Mouse (Mus musculus) heart, embryonic 15.5 days (tissue): Measurements from ENCODE around the gene Srxn1. TPM values are rescaled to one million over a fixed set of nuclear protein-coding genes. Genes with fewer than 3 reads are reported as not detected.

ENCODE experiments used
- ATAC-seq: fragments of 200-750 bp; cut with Nextera tagmentation; replicated peaks from 2 replicates; pipeline ENCODE4 v1.8.0; 2017; ENCODE audit warnings: low read depth, moderate TSS enrichment; ENCODE audit not compliant: insufficient number of reproducible peaks, insufficient read depth, low FRiP score
- H3K27ac ChIP-seq: fragments of 300-500 bp; sonication (generic); 2 replicates; pipeline ENCODE4 v1.5.1; 2015; ENCODE audit warnings: mild to moderate bottlenecking, inconsistent platforms
- H3K27me3 ChIP-seq: fragments of 300-500 bp; sonication (generic); 2 replicates; pipeline ENCODE4 v1.6.1; 2015; ENCODE audit warnings: inconsistent platforms
- H3K36me3 ChIP-seq: fragments of 300-500 bp; sonication (generic); 2 replicates; pipeline ENCODE4 v1.6.1; 2015; ENCODE audit warnings: mild to moderate bottlenecking, inconsistent platforms
- H3K4me1 ChIP-seq: fragments of 300-500 bp; sonication (generic); replicated peaks from 2 replicates; pipeline ENCODE4 v1.6.1; 2015; ENCODE audit warnings: inconsistent platforms
- H3K4me2 ChIP-seq: fragments of 300-500 bp; sonication (generic); 2 replicates; pipeline ENCODE4 v1.6.1; 2015; ENCODE audit warnings: inconsistent platforms, mild to moderate bottlenecking, moderate library complexity
- H3K4me3 ChIP-seq: fragments of 300-500 bp; sonication (generic); 2 replicates; pipeline ENCODE4 v1.5.1; 2015; ENCODE audit warnings: mild to moderate bottlenecking, inconsistent platforms
- H3K9ac ChIP-seq: fragments of 300-500 bp; sonication (generic); 2 replicates; pipeline ENCODE4 v1.6.1; 2015; ENCODE audit warnings: mild to moderate bottlenecking, inconsistent platforms
- H3K9me3 ChIP-seq: fragments of 300-500 bp; sonication (generic); replicated peaks from 2 replicates; pipeline ENCODE4 v1.6.1; 2016; ENCODE audit warnings: inconsistent platforms
- WGBS: fragments of 180-500 bp; shearing (Covaris S2); methylation state at CpG from one replicate; pipeline ENCODE4 v1.1.7; 2015; ENCODE audit warnings: mixed read lengths; 5-methylcytosine and 5-hydroxymethylcytosine counted together
- polyA plus RNA-seq: library from polyadenylated mRNA; unstranded; fragments of >200 nt; fragmentation: Nextera tagmentation; extraction: Ambion mirVana; gene quantifications from 2 replicates; pipeline ENCODE4 v1.2.1, GENCODE M21; 2015

The Srxn1 gene
- polyA plus RNA-seq, 1 experiment from 2014 or later = 5.3 TPM

DNA sequence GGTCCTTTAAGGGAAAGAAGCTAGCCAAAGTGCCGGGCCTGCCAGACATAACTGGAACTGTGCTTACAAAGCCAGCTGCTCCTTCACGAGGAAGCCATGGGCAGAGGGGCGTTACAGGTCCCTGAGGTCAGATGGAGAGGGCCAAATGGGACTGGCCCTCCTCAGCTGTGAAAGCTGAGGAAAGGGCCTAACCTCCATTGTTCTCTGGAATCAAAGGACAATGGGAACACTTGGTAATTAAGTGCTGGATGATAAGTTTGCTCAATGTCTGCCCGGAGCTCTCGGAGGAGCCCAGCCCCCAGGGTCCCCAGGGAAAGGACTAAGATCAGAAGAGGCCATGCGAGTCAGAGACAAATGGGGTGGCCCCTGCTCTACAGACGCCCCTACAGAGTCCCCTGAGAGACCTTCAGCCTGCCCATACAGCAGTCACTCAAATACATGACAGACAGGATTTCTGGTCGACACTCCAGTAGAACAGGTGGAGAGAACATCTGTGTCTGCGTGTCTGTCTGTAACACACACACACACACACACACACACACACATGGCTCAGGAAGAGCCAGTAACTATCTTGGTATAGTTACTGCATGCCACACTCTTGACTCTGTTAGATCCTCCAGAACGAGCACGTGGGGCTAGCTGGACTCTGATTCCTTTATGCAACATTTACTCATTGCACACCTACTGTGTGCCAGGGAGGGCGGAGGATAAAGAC lies 13.8 kb upstream of the Srxn1 start:
- Histone ChIP-seq H3K4me1 (peaks cover 36% of the 10 kb centered on the region), H3K27ac (no peak overlapping the region), H3K9ac (no peak overlapping the region), H3K4me2 (no peak overlapping the region), H3K27me3 (peaks cover 62% of the 10 kb centered on the region), H3K9me3 (no peaks in the 10 kb centered on the region), H3K4me3 (no peak overlapping the region), H3K36me3 (no peaks in the 10 kb centered on the region)
- no peak for ATAC-seq
- 40% methylated on average over 12 of the region's 12 CpGs for WGBS

DNA sequence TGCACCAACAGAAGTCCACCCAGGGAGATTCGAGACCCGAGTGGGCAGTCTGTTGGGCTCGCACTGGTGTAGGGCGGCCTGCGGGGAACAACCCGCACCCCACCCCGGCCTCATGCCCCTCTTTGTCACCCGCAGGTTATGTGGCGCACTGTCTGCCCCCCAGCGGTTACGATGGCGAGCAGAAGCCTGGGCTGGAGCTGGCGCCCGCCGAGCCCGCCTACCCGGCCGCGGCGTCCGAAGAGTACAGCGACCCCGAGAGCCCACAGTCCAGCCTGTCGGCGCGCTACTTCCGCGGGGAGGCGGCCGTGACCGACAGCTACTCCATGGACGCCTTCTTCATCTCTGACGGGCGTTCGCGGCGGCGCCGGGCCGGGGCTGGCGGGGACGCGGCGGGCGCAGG lies 12.4 kb upstream of the Srxn1 start:
- Histone ChIP-seq H3K9me3 (no peaks in the 10 kb centered on the region), H3K4me2 (peak overlapping the region; percentile 82), H3K27ac (no peak overlapping the region), H3K4me3 (peak overlapping the region; percentile 50), H3K36me3 (no peaks in the 10 kb centered on the region), H3K9ac (0 out of 2 replicates have a peak overlapping the region, but pooled peaks have one; percentile 31), H3K4me1 (peaks cover 21% of the 10 kb centered on the region), H3K27me3 (peaks cover 74% of the 10 kb centered on the region)
- ATAC-seq = peak; percentile 47; the same call in 1 of the 2 replicates
- WGBS = 3% methylated on average over 43 of the region's 45 CpGs

GRCm38 (mm10) chr2:152093356-152093792 lies 11.9 kb upstream of the Srxn1 start:
- no peaks in the 10 kb centered on the region for H3K9me3 ChIP-seq
- no peak overlapping the region for H3K27ac ChIP-seq
- peaks cover 19% of the 10 kb centered on the region for H3K4me1 ChIP-seq
- H3K27me3 ChIP-seq = peaks cover 77% of the 10 kb centered on the region
- peak overlapping the region; percentile 82 for H3K4me2 ChIP-seq
- peak; percentile 33; the same call in 1 of the 2 replicates for ATAC-seq
- peak overlapping the region; percentile 50 for H3K4me3 ChIP-seq
- WGBS = under 1% methylated on average over 55 of the region's 60 CpGs
- 0 out of 2 replicates have a peak overlapping the region, but pooled peaks have one; percentile 31 for H3K9ac ChIP-seq
- H3K36me3 ChIP-seq = no peaks in the 10 kb centered on the region

DNA sequence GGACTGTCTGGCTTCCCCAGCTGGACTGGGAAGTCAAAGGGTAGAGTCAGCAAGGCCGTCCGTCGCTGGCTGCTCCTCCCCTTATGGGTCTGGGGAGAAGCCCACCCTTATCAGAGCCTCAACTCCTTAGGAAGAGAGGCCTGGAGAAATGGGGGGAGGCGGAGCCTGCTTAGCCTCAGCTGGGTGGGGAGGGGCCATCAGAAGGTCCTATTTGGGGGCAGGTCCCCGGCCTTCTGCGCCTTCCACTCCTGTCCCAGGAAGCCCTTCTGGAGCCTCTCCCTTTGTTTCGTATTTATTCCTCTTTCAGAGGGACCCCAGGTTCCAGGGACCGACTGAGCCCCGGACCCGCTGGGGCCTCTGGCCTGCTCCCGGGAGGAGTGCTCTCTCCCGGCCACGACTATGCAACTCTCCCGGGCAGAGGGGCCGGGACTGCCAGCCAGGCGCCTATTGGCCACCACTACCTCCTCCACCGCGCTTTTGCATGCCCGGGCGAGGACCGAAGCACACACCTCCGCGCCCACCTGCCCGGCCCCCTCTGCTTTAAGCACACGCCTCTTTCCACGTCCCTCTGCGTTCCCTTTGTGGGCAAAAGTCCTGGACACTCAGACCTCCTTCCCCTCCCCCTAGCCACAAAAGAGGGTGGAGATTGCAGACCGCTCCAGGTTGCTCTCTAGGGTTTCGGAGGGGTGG lies 10.3 kb upstream of the Srxn1 start:
- Histone ChIP-seq H3K36me3 (no peaks in the 10 kb centered on the region), H3K27me3 (peaks cover 78% of the 10 kb centered on the region), H3K4me3 (peak overlapping the region; percentile 14; the same call in 1 of the 2 replicates), H3K4me2 (peak overlapping the region; percentile 46), H3K9ac (no peak overlapping the region), H3K9me3 (no peaks in the 10 kb centered on the region), H3K4me1 (peaks cover 19% of the 10 kb centered on the region), H3K27ac (no peak overlapping the region)
- no peak for ATAC-seq
- WGBS = 9% methylated on average over 29 of the region's 29 CpGs

GRCm38 (mm10) chr2:152096922-152097321 lies 8.4 kb upstream of the Srxn1 start:
- Histone ChIP-seq H3K4me2 (no peak overlapping the region), H3K27ac (no peak overlapping the region), H3K27me3 (peaks cover 73% of the 10 kb centered on the region), H3K9me3 (no peaks in the 10 kb centered on the region), H3K4me1 (peaks cover 19% of the 10 kb centered on the region), H3K36me3 (no peaks in the 10 kb centered on the region), H3K4me3 (no peak overlapping the region), H3K9ac (no peak overlapping the region)
- no peak for ATAC-seq
- 71% methylated on average over 2 of the region's 2 CpGs for WGBS

- no peak overlapping the region for H3K27ac ChIP-seq
- no peaks in the 10 kb centered on the region for H3K9me3 ChIP-seq
- no peaks in the 10 kb centered on the region for H3K36me3 ChIP-seq
- peaks cover 70% of the 10 kb centered on the region for H3K27me3 ChIP-seq
- H3K4me2 ChIP-seq = no peak overlapping the region
- H3K4me1 ChIP-seq = peaks cover 18% of the 10 kb centered on the region
- no peak overlapping the region for H3K4me3 ChIP-seq
- 81% methylated on average over 11 of the region's 11 CpGs for WGBS
- no peak for ATAC-seq
- no peak overlapping the region for H3K9ac ChIP-seq
Measured at GRCm38 (mm10) chr2:152097916-152098315, 7.4 kb upstream of the Srxn1 start.

- H3K9ac ChIP-seq = no peak overlapping the region
- H3K4me1 ChIP-seq = peaks cover 7% of the 10 kb centered on the region
- no peak overlapping the region for H3K4me3 ChIP-seq
- no peaks in the 10 kb centered on the region for H3K36me3 ChIP-seq
- 55% methylated on average over 3 of the region's 3 CpGs for WGBS
- H3K4me2 ChIP-seq = no peak overlapping the region
- H3K27ac ChIP-seq = no peak overlapping the region
- H3K27me3 ChIP-seq = peaks cover 54% of the 10 kb centered on the region
- ATAC-seq = no peak
- no peaks in the 10 kb centered on the region for H3K9me3 ChIP-seq
Measured at GRCm38 (mm10) chr2:152099538-152099937, 5.8 kb upstream of the Srxn1 start.

DNA sequence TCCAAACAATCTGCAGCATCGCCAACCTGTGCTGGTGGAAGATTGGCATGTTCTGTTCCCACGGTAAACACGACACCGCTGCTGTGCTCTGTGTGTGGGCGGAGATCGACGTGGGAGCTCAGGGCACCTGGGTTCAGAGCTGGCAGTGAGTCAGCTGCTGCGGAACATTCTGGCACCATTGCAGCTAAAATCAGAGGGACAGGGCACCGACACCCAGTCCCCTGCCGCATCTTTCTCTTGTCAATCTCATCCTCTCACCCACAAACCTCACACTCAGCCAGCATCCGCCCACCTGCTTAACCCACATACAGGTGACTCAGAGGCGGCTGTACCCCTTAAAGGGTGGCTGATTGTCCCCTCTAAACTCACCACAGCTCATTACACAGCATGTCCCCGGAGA lies 3.6 kb upstream of the Srxn1 start:
- H3K27me3 ChIP-seq = peaks cover 33% of the 10 kb centered on the region
- 68% methylated on average over 13 of the region's 13 CpGs for WGBS

DNA sequence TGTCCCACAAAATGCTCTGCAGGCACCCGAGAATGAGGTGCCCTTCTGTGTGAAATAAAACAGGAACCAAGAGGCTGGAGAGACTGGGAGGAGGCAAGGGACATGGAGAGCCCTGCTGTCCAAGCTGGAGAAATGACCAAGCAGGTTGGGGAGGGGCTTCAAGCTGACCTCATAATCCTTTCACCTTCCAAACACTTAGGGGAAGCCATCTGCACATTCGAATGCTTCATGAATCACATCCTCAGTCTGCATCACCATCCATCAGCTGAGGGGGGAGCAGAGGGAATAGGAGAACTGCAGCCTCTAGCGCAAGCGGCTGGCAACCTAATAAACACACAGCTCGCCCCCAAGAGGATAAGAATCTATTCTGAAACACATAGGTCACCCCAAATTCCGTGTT lies 2.9 kb upstream of the Srxn1 start:
- Histone ChIP-seq H3K27ac (no peak overlapping the region), H3K4me2 (no peak overlapping the region), H3K4me3 (no peak overlapping the region), H3K9me3 (no peaks in the 10 kb centered on the region), H3K27me3 (peaks cover 28% of the 10 kb centered on the region), H3K9ac (no peak overlapping the region), H3K36me3 (no peaks in the 10 kb centered on the region), H3K4me1 (peaks cover 7% of the 10 kb centered on the region)
- WGBS = 61% methylated on average over 6 of the region's 6 CpGs
- no peak for ATAC-seq

More for the DNA sequence above, 3.6 kb upstream of the Srxn1 start:
- H3K9me3 ChIP-seq = no peaks in the 10 kb centered on the region
- H3K36me3 ChIP-seq = no peaks in the 10 kb centered on the region
- H3K27ac ChIP-seq = no peak overlapping the region
- H3K4me3 ChIP-seq = no peak overlapping the region
- H3K4me2 ChIP-seq = no peak overlapping the region
- no peak for ATAC-seq
- peaks cover 7% of the 10 kb centered on the region for H3K4me1 ChIP-seq
- H3K9ac ChIP-seq = no peak overlapping the region

DNA sequence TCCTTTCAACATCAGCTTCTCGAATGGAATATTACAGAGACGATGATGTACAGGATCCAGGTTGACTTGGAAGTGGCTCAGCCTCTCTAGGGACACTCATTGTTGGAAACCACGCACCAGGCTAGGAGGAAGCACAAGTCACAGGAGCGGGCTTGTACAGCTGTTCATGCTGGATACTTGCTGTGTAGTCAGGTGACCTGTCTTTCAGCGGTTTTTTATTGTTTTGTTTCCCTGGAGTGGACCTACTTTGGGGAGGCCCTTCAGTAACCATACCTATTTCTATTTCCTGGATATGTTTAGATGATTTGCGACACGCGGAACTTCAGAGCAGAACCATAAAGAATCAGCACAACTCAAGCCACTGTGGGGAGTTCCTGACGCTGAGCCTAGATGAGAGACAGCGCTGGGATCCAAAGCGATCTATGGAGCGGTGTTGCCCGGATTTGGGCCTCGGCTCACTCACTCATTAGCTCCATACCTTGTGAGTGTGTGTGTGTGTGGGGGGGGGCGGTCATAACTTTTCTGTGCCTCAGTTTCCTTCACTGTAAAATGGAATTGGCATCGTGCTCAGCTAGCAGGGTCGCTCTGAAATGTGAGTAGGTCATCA lies 502 bp upstream of the Srxn1 start:
- peak overlapping the region; percentile 88 for H3K4me2 ChIP-seq
- peaks cover 12% of the 10 kb centered on the region for H3K4me1 ChIP-seq
- H3K9ac ChIP-seq = peak overlapping the region; percentile 71
- H3K9me3 ChIP-seq = no peaks in the 10 kb centered on the region
- WGBS = 19% methylated on average over 17 of the region's 17 CpGs
- ATAC-seq = peak; percentile 15; the same call in 1 of the 2 replicates
- H3K27ac ChIP-seq = no peak overlapping the region
- H3K4me3 ChIP-seq = peak overlapping the region; percentile 68
- peaks cover 19% of the 10 kb centered on the region for H3K27me3 ChIP-seq
- no peaks in the 10 kb centered on the region for H3K36me3 ChIP-seq

DNA sequence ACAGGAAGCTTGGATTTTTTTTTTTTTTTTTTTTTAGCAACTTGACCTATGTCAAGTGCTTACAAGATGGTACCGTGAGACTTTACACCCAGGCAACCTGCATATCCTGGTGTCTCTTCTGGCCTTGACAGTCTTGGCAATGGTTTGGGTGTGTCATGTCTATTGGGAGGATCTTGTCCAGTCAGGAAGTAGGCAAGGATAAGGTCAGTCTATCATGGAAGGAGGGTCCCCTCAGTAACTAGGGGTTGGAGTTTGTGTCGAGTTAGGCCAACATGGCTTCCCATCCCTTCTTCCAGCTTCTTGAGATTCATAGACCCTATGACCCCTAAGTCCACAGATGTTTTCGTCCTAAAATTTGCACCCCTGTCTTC lies 894 bp downstream of the Srxn1 start:
- Histone ChIP-seq H3K4me3 (peak overlapping the region; percentile 68), H3K36me3 (no peaks in the 10 kb centered on the region), H3K9me3 (no peaks in the 10 kb centered on the region), H3K9ac (peak overlapping the region; percentile 71; the same call in 1 of the 2 replicates), H3K27ac (no peak overlapping the region), H3K4me2 (peak overlapping the region; percentile 88), H3K4me1 (peaks cover 13% of the 10 kb centered on the region), H3K27me3 (peaks cover 13% of the 10 kb centered on the region; the same call in 1 of the 2 replicates)
- no peak for ATAC-seq
- 77% methylated on average over 3 of the region's 3 CpGs for WGBS
